Mouse (Mus musculus) frontal cortex, adult 2 months (tissue): ENCODE measurements around the gene Dnmt3a. TPM values are rescaled to one million over a fixed set of nuclear protein-coding genes. Genes with fewer than 3 reads are reported as not detected.

Experiments used
- DNase-seq, 2 experiments: peaks; one replicate each; pipeline ENCODE4 v3.0.0; 2022; ENCODE audit warnings: low spot score in 1 of 2; ENCODE audit errors: extremely low spot score in 1 of 2
- polyA plus RNA-seq: library from polyadenylated mRNA; depleted of rRNA; stranded (reverse); fragments of >200 nt; gene quantifications from 2 replicates; pipeline ENCODE4 v1.2.3, GENCODE M21; 2012

Gene Dnmt3a
- polyA plus RNA-seq, 1 experiment = 44.7 TPM

DNA sequence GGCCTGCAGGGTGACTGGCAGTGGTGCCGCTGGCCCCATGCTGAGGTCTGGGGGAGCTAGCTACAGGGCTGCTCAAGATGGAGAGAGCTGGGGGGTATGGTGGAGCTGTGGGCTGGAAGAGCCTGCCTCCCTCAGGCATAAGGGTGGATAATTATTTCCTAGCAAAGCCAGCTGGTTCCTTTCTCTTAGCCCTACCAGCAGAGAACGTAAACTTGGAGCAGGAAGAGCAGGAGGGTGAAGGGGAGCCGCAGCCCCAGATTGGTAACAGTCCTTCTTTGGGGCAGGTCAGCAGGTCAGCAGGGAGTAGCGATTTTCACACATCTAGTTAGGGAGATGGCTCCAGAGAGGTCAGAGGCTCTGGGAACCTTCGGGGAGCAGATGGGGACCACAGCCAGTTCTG lies 44.4 kb downstream of the Dnmt3a start:
- DNase-seq = no peak

DNA sequence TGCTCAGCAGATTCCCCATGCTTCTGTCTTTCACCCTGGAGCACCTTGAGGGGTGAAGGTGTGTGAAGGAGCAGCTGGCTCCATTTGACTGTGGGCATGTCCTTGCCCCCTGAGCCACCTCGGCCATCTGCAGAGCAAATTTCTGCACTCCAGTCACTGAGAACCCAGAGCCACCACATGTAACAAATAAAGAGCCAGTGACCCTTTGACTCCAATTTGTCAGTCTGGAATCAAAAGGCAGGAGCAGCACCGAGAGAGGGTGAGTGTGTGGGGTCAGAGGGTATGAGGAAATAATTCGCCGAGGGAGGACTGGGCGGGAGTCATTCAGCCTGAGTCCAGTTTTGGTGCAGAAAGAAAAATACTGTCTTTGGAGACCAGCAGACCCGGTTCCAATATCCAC lies 44.9 kb downstream of the Dnmt3a start:
- no peak for DNase-seq

DNA sequence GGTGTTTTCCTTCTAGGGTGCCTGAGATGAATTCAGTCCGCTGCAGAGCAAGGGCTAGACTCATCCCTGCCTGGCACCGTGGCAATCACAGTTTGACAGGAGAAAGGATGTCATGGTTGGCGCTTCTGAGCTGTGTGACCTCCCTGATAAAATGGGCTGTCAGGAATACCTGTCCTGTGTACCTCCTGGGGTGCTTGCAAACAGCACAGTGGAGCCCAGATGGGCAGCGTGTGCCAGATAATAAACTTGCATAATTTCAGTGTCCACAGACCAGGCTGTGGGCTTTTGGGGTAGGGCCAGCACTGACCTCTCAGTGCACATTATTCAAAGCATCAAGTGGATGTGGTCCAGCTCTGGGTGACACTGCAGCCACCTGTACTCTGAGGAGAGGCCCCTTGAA lies 45.4 kb downstream of the Dnmt3a start:
- no peak for DNase-seq

DNA sequence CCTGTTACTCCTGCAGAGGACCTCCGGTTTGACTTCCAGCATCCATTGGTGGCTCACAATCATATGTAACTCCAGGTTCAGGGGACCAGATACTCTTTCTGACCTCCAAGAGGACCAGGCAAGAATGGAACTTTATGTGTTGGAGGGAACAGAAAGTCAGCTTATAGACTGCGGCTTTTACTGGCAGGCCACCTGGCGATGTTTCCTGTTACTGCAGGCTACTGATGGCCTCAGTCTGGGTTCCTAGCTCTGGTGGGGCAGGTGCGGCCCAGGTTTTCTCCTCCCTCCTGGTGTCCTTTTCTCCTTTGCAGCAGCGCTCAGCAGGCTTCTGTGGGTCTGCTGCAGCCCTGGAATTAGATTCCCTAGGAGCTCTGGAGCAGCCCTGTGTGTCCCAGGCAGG lies 46.7 kb downstream of the Dnmt3a start:
- DNase-seq = no peak

DNA sequence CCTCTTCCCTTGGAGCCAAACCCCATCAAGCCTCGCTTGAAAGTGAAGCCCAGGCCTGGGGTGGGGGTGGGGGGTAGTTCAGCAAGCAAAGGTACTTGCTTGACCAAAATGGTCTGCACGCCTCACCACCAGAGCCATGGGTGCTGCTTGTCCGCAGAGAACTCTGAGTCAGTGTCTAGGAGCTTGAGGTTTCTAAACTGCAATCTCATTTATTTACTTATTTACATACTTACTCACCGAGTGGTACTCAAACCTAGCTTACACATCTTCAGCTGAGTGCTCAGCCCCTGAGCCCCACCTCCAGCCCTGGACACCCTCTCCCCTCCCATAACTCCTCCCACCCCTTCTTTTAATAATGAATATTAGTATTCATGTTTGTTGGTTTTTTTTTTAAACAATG lies 48.6 kb downstream of the Dnmt3a start:
- DNase-seq = no peak

DNA sequence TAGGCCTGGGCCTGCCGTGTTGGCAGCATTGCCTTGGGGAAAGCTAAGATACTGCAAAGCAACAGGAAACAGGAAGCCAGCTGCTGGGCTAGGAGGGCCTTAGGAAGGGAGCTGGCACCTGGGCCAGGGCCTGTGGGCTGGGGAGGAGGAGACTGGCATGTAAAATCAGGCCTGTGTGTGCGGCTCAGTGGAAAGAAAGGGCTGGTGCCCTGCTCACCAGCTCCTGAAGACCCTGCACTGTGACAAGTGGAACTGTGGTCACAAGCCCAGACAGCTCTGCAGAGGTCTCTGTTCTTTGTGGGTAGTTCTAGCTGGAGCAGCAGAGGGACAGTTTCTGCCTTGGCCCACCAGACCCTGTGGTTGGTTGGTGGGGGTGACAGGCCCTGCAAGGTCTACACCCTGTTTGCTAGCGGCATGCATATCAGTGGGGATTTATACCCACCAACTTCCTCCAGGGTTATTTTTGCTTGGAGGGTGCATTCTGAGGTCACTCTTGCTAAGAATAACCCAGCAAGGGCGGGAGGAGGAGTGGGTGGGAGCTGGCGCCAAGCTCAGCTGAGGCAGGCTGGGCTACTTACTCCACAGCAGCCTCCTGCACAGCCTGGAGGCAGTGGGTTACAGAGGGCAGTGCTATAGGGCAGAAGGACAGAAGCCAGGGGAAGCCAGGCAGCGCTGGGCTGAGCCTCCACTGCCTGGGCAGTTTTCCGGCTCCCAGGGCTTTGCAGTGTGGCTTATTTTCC lies 50.1 kb downstream of the Dnmt3a start:
- DNase-seq = peak; percentile 68 to 77

DNA sequence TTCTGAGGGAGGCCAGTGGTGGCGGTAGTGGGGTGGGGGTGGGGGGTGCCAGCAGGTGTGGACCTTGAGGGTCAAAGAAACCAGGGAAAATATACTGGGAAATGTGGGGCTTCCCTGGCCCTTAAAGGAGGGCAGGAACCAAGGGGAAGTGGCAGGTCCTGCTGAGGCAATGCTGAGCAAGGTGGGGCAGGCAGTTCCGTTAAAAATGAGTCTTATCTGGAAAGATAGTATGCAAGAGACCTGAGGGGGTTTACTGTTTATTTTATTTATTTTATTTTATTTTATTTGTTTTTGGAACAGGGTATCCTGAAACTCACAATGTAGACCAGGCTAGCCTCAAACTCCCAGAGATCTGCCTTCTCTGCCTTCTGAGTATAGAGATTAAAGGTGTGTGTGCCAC lies 50.9 kb downstream of the Dnmt3a start:
- no peak for DNase-seq

DNA sequence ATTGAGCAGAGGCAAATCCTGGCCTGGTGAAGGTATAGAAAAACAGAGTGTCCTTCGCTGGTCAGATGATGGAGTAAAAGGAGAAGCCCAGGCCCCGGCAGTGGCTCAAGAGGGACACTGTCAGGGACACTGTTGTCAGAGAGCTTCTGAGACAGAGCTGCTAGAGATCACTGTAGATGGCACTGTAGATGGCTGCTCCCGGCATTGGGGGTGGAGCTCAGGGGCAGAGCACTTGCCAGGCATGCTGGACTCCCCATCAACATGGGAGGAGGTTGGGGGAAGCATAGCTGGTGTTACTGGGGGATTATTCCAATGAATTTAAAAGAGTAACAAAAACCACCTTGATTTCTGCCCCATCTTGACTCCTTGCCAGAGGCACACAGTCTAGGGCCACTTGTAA lies 51.4 kb downstream of the Dnmt3a start:
- DNase-seq = no peak

DNA sequence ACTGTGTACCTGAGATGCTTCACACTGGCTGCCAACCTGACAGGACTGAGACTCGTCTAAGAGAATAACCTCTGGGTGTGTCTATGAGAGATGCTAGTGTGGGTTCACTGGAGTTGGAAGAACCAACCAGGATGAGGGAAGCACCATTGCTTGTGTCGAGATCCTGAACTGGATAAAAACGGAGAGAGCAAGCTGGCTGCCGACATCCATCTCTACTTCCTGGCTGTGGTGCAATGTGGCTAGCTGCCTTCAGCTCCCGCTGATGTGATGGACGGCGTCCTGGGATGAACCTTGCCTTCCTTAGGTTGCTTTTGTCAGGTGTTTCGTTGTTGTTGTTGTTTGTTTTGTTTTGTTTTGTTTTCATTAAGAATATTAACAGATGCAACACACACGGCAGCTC lies 52.0 kb downstream of the Dnmt3a start:
- DNase-seq = no peak

DNA sequence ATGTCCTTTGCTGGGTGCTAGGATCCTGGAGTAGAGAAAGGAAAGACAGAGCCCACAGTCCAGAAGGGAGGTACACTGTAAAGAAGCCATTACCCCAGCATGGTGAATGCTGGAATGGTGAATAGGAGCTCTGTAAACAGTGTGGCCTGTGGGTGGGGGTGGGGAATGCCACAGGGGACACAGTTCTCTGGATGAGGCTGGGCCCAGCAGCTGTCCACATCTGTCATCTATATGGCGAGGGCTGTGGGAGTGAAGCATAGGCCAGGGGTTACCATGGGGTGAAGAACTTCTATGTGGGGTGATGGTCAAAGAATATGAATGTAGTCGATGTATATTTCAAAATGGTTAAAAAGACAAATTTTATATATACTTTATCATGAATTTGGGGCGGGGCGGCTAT lies 52.9 kb downstream of the Dnmt3a start:
- DNase-seq = no peak

DNA sequence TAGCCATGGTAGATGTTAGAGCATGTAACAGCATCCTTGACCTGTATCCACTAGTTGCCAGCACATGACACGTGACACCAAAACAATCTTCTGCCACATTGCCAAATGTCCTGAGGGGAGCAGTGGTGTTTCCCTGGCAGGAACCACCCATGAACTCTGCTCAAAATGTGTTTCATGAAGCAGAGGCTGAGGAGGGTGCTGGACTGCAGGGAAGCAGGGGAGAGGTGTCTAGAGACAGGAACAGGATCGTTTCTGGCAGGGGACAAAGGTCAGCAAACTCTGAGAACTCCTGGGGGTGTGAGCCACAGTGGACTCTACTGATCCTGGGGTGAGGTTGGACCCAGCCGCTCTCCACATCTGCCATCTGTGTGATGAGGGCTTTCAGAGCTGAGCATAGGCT lies 53.7 kb downstream of the Dnmt3a start:
- no peak for DNase-seq

DNA sequence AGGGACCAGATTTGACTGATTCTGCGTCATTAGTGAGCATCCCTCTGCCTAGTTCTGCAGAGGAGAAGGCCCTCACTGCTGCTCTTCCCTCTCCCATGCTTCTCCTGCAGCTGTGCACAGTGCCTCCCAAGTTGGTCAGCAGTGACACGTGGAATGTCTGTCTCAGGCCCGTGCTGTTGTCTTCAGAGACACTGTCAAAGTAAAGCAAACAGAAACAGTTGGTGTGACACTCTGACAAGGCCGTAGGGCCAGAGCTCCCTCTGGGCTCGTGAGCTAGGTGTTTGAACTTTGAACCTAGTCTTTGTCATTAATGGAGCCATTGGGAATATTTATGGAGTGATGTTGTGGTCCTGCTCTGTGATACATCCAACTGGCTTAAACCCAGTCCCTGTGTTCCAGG lies 54.2 kb downstream of the Dnmt3a start:
- no peak for DNase-seq

DNA sequence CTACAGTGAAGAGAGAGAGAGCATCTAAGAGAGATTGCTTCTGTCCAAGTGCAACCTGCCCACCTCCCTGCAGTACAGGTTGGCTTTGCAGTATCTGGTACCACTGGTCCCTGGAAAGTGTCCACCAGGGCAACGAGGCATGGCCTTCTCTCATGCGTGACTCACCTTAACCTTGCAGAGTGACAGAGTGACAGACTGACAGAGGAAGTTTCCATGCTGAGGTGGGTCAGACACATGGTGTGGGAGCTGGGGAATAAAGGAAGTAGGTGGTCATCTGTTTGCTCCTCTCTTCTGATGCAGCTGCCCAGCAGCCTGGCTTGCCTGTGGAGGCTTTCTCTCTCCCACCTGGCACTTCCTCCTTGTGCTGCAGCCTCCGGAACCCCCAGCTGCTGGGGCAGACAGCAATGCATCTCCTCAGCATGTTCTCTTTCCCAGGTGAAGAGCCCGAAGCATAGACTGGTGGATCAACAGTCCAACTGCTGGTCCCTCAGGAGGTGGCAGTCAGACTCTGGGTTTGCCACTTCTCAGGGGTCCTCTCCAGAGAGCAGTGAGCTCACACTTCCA lies 55.9 kb downstream of the Dnmt3a start:
- DNase-seq = no peak

DNA sequence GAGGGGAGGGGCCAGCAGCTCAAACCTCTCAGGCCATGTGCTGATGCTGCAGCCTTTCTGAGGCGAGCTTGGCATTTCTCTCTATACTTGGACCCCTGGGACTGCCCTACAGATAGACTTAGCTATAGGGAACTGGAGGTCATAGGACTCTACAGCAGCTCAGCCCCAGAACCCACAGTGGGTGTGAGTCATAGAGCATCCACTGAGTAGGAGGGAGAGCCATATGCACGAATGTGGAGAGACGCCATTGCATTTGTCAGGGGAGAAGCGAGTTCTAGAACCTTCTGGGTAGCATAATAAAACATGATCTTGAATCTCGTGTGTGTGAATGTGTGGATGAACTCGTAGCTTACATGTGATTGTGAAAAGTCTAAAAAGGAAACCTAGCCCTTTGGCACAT lies 56.4 kb downstream of the Dnmt3a start:
- DNase-seq = no peak

DNA sequence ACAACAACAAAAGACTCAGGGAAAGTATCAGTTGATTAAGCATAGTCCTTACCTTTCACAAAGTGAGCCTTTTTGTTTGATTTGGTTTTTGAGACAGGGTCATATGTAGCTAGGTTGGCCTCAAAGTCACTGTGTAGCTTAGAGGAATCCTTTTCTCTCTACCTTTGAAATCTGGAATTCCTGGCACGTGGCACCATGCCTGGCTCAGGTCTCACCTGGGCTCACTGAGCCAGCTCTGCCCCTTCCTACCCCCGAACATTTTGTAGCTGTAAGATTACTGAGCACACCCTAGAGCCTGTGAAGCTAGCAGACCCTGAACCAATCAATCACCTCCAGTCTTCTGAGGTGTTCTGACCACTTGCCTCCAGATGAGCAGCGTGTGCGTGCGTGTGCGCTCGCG lies 58.4 kb downstream of the Dnmt3a start:
- DNase-seq = no peak

DNA sequence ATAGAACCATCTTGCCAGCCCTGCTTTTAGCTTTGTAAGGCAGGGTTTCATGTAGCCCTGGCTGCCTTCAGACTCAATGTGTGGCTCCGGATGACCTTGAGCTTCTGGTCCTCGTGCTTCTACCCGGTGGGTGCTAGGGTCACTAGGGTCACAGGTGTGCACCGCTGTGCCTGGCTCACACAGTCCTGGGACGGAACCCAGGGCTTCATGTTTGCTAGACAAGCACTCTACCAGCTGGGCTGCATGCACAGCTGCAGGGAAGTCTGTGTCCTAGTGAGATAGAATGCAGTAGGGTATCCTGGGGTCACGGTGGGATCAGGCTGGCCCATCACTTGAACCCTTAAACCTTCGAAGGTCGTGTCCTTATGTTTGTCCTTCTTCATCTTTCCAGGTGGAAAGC lies 59.8 kb downstream of the Dnmt3a start:
- no peak for DNase-seq

DNA sequence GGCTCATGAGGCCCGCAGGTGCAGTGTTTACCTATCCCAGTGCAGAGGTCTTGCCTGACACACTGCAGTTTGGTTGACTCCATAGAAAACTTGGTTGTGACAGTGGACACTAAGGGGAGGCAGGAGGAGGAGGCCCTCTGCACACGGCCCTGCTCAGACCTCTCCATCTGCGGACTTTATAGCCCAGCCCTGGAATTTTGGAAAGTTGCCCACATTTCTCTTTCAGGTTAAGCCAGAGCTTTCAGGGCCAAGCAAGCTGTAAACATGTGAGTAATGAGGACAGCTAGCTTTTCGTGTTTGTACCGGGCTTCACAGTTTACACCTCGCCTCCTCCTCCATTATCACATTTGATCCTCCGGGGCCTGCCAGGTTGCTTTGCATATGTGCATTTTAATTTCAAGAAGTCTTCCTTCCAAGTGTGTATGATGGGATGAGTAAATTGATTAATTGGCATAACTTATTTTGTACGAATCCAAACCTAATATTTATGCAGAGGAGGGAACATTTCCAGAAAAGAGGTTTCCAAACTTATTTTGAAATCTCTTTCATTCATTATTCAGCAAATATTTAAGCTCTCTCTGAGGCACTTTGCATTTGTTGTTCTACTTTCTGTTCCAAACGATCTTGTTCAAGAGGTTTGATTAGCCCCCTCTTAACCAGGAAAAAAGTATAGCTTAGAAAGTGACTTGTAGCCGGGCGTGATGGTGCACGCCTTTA lies 61.0 kb downstream of the Dnmt3a start:
- no peak for DNase-seq

DNA sequence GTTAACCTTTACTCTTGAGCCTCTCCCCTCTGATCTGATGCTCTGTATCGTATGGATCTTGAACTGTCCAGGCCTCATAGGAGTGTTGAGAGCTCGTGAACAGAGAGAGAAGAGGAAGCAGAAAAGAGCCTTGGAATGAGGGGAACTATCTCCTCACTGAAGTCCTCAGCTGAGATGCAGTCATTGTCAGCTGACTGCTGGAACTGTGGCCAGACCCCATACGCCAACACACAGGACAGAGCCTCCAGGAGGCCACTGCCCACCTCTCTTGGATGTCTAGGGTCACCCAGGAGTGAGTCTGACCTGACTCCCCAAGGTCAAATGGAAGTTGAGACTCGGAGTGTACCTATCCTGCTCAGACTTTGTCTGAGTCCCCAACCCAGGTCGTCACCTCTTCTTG lies 62.3 kb downstream of the Dnmt3a start:
- no peak for DNase-seq

DNA sequence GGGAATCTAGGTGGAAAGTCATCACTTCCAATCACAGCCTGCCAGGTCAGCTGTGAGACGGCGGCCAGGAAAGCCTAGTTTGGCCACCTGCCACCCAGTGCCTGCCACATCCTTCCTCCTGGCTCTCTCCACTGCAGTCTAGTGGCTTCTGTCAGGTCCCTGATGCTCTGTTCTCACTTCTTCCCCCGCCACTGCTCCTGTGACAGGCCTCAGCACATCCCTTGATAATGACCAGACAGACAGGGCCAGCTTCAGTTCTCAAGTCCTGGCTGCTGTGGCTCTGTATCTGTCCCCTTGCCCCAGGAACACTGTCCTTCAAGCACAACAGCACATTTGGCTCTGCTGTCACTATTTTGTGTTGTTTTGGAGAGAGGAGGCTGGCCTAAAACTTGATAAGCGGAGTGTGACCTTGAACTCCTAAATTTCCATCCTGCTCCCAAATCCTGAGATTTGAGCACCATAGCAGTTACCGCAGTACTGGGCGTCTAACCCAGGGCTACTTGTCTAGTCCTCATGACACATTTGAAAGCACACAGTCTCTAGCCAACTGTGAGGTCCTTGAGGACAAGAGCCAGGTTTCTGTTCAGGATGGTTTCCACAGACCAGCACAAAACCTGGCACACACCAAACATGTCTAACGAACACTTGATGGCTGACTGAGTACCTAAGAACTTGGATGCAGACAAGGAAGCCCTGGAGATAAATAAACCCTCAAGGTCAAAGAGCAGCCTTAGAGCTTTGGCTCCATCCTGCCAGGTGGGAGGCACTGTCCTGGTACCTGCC lies 63.1 kb downstream of the Dnmt3a start:
- DNase-seq = no peak

DNA sequence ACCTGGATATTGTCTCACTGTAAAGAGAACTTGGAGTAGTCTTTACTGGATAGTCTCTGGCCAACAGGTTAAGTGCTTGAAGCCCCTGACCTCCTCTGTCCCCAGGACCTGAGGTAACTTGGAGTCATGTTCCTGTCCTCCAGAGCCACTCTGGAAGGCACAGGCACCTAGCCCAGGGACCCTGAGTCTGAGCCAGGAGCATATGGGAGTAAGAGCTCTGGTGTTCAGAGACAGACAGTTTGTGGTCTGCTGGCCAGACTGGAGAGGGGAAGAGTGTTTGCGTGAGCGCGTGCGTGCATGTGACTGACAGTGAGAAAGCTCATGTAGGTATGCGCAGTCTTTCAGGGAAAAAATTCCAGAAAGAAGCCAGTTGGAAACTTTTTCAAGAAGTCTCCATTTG lies 64.2 kb downstream of the Dnmt3a start:
- no peak for DNase-seq

DNA sequence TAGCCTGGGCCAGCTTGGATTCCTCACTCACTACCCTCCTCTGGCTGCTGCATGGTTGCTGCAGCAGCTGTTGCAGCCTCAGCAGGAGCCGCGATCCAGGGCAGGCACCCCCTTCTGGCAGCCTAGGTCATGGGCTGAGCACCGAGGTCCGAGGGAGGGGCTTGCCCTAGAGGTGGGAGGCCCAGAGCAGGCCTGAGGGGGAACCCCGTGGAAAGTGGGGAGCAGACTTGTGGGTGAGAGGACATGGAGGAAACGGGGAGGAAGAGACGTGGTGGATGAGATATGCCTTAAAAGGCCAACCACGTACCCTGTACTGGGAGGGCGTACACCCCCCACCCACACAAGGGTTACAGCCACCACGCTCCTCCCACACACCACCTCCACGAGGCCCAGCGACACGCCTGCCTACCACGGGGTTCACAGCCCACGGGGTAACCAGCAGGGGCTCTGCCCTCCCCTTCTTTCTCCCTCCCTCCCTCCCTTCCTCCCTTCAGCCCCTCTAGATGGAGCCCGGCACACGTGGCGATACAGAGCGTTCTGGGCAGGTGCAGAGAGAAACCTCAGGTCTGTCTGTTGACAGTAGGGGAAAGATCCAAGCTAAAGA lies 65.2 kb downstream of the Dnmt3a start:
- DNase-seq = no peak
